Mouse (Mus musculus) cortical plate, adult 2 months (tissue): ENCODE measurements around the gene Fzd2.

ENCODE experiments used
- CTCF ChIP-seq: fragments of 200-500 bp; IDR thresholded peaks from 2 replicates; pipeline ENCODE4 v1.5.1; 2011; ENCODE audit warnings: mild to moderate bottlenecking, control low read depth, low read length; ENCODE audit not compliant: insufficient read depth; ENCODE audit errors: extremely low read depth
- POLR2A ChIP-seq: fragments of 200-500 bp; IDR thresholded peaks from 2 replicates; pipeline ENCODE4 v1.6.1; 2011; ENCODE audit warnings: mild to moderate bottlenecking, low read length, control low read depth; ENCODE audit not compliant: insufficient read depth; ENCODE audit errors: extremely low read depth

- TF ChIP-seq CTCF (no peak), POLR2A (no peak)
These were observed 52.7 kb downstream of the Fzd2 start for GRCm38 (mm10) chr11:102656931-102657330.
